Mouse (Mus musculus) forebrain, embryonic 11.5 days (tissue): ENCODE data around the gene Cebpa. TPM values are rescaled to one million over a fixed set of nuclear protein-coding genes. Genes with fewer than 3 reads are reported as not detected.

Source experiments
- ATAC-seq: fragments of 200-750 bp; cut with Nextera tagmentation; replicated peaks from 2 replicates; pipeline ENCODE4 v1.8.0; 2017; ENCODE audit warnings: moderate TSS enrichment; ENCODE audit not compliant: low FRiP score
- DNase-seq: peaks from one replicate; pipeline ENCODE4 v3.0.0-alpha.2; 2017; ENCODE audit warnings: low spot score
- H3K27ac ChIP-seq: fragments of 300-500 bp; sonication (generic); 2 replicates; pipeline ENCODE4 v1.5.1; 2014; ENCODE audit warnings: low read depth, low read length
- H3K27me3 ChIP-seq: fragments of 300-500 bp; sonication (generic); 2 replicates; pipeline ENCODE4 v1.6.1; 2014; ENCODE audit warnings: mild to moderate bottlenecking, low read length, mixed read lengths; ENCODE audit not compliant: control insufficient read depth, insufficient read depth
- H3K36me3 ChIP-seq: fragments of 300-500 bp; sonication (generic); 2 replicates; pipeline ENCODE4 v1.6.1; 2014; ENCODE audit warnings: mild to moderate bottlenecking, low read length, moderate library complexity, mixed read lengths; ENCODE audit not compliant: control insufficient read depth, insufficient read depth
- H3K4me1 ChIP-seq: fragments of 300-500 bp; sonication (generic); replicated peaks from 2 replicates; pipeline ENCODE4 v1.6.1; 2014; ENCODE audit warnings: low read length, mixed read lengths; ENCODE audit not compliant: control insufficient read depth, insufficient read depth
- H3K4me2 ChIP-seq: fragments of 300-500 bp; sonication (generic); 2 replicates; pipeline ENCODE4 v1.6.1; 2014; ENCODE audit warnings: low read depth, mild to moderate bottlenecking, low read length, moderate library complexity, mixed read lengths; ENCODE audit not compliant: severe bottlenecking
- H3K4me3 ChIP-seq: fragments of 300-500 bp; sonication (generic); 2 replicates; pipeline ENCODE4 v1.5.1; 2014; ENCODE audit warnings: low read depth, low read length
- H3K9ac ChIP-seq: fragments of 300-500 bp; sonication (generic); 2 replicates; pipeline ENCODE4 v1.6.1; 2014; ENCODE audit warnings: low read length
- H3K9me3 ChIP-seq: fragments of 300-500 bp; sonication (generic); 2 replicates; pipeline ENCODE4 v1.6.1; 2016; ENCODE audit warnings: low read length, mixed read lengths; ENCODE audit not compliant: control insufficient read depth
- WGBS: fragments of 180-500 bp; shearing (Covaris S2); extraction: QIAGEN DNeasy Blood & Tissue Kit; methylation state at CpG from one replicate; pipeline ENCODE4 v1.1.7; 2014; 5-methylcytosine and 5-hydroxymethylcytosine counted together
- polyA plus RNA-seq: library from polyadenylated mRNA; unstranded; fragments of >200 nt; fragmentation: Nextera tagmentation; extraction: Ambion mirVana; gene quantifications from 2 replicates; pipeline ENCODE4 v1.2.1, GENCODE M21; 2014

The Cebpa gene
- 0.63 and 0.73 TPM in 2 replicates for polyA plus RNA-seq

DNA sequence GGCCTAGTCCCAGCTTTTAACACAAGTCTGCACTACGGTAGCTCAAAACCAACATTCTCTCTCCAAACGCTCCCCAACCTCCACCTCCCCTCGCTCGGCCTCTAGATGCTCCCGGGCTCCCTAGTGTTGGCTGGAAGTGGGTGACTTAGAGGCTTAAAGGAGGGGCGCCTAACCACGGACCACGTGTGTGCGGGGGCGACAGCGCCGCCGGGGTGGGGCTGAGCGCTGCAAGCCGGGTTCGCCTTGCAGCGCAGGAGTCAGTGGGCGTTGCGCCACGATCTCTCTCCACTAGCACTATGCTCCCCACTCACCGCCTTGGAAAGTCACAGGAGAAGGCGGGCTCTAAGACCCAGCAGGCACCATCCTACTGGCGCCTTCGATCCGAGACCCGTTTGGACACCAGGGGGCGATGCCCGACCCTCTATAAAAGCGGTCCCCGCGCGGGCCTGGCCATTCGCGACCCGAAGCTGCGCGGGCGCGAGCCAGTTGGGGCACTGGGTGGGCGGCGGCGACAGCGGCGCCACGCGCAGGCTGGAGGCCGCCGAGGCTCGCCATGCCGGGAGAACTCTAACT is at the start of gene Cebpa:
Gene Cebpa, plus strand, starts transcription at position 453 of the 573 bp plus-strand sequence.
- H3K4me3 ChIP-seq, result peak within 1 kb of the TSS; percentile 45
- under 1% methylated on average over 50 of the region's 50 CpGs for WGBS
- H3K9ac ChIP-seq, result peak within 1 kb of the TSS; percentile 64
- no peak within 1 kb of the TSS for H3K27ac ChIP-seq
- H3K4me2 ChIP-seq, result peak within 1 kb of the TSS; percentile 97
- peak; percentile 87 for ATAC-seq
- H3K27me3 ChIP-seq, result peaks cover 58% of the 10 kb centered on the region
- H3K4me1 ChIP-seq, result peaks cover 18% of the 10 kb centered on the region
- H3K36me3 ChIP-seq, result no peaks in the 10 kb centered on the region
- peak; percentile 96 for DNase-seq
- H3K9me3 ChIP-seq, result no peaks in the 10 kb centered on the region

DNA sequence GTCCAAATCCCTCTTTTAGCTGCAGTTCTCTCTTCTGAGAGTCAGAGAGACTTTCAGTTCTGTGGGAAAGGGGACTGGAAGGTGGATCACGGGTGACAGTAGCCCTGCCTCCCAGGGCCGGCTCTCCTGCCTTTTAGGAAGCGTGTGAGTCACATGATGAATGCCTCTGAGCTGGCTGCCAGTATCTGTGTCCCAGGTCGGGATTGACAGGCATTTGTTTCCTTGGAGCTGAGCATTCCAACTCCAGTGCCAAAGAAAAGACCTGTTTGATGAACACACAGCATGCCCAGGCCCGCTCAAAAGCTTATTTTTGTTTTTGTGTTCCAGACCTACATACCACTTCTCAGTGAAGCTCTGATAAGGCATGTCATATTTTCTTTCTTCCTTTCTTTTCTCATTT is 42.4 kb upstream of the Cebpa start:
- WGBS, result 54% methylated on average over 5 of the region's 5 CpGs
- ATAC-seq, result no peak
- H3K27ac ChIP-seq, result no peak overlapping the region

DNA sequence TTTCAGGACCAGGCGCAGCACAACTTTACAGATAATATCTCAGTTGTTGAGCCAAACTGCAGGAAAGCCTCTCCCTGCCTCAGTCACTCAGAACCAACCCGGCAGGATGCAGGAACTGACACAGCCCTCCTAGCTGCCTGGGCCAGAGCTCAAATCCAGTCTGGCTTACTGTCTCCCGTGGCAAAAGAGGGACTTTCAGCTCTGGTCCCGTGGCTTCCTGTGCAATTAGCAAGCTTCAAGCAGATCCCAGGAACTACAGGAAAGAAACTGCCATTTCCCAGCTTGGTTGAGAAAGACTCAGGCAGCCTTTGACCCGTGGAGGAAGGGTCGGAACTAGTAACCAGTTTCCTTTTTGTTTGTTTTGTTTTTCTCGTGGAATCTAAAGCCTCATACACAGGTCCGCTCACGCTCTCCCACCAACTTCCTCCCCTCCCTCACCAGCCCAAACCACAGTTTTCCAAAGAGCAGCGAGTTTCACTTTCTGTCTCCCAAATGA is 38.2 kb upstream of the Cebpa start:
- Histone ChIP-seq H3K4me3 (no peak overlapping the region), H3K9me3 (no peaks in the 10 kb centered on the region), H3K9ac (no peak overlapping the region), H3K4me1 (no peaks in the 10 kb centered on the region), H3K4me2 (no peak overlapping the region), H3K27me3 (no peaks in the 10 kb centered on the region), H3K27ac (no peak overlapping the region), H3K36me3 (no peaks in the 10 kb centered on the region)
- ATAC-seq, result no peak
- DNase-seq, result no peak
- WGBS, result 51% methylated on average over 10 of the region's 10 CpGs

More for the DNA sequence above, 42.4 kb upstream of the Cebpa start:
- Histone ChIP-seq H3K27me3 (no peaks in the 10 kb centered on the region), H3K9me3 (no peaks in the 10 kb centered on the region), H3K4me2 (no peak overlapping the region), H3K4me3 (no peak overlapping the region), H3K9ac (no peak overlapping the region), H3K4me1 (no peaks in the 10 kb centered on the region), H3K36me3 (no peaks in the 10 kb centered on the region)
- no peak for DNase-seq

DNA sequence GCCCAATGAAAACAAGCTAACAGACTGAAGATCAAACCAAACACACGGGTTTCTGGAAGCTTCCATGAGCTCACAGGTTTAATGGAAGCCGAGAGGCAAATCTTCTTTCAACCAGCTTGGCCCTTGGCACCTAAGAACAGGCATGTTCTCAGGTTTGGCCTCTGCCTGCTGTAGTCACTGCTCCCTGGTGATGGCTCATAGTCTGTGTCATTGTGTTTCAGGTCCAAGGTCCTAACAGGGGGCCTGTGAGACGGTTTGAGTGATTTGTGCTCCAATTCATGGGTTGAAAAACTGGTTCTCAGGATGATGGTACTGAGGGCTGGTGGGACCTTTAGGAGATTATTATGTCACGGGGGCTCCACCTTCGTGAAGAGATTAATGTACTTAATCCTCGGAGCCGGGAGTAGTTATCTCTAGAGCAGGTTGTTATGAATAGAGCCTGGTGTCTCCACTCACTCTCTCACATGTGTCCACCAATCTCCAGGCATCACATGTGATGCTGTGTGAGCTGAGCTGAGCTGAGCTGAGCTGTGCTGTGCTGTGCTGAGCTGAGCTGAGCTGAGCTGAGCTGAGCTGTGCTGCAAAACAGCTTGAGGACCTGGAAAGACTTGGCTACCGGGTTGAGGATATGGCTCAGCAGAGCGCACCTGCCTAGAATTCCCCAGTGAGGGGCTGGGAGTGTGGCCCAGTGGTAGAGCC is 37.5 kb upstream of the Cebpa start:
- no peak overlapping the region for H3K27ac ChIP-seq
- WGBS, result 80% methylated on average over 9 of the region's 9 CpGs
- no peak for ATAC-seq

DNA sequence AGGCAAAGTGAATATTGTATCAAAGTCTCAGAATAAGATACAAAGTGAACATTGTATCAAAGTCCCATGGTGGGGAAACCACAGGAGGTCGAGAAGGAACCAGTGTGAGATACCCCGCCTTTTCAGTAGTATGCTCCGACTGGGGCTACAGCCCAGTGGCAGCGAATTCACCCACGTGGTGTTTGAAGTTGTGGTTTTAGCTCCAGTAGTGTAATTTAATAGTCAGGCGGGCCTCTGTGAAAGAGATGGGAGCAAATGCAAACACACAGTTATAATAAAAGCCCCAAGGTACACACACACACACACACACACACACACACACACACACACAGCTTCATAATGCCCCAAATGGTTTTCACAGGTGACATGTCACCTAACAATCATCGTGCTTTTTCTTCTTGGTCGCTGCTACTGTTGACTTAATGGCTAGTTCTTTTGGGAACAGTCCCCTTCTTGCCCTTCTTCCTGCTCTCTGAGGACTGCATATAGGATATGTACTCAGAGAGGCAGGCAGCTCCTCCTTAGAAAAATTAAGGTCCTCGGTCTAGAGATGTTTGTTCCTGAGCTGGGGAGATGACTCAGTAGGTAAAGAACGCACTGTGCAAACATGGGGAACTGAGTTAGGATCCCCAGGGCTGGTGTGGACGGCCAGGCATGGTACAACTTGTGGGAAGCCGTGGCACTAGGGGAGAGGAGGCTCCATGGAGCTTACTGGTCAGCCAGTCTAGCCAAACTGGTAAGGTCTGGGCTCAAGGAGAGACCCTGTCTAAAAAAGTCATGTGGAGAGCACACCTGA is 34.3 kb upstream of the Cebpa start:
- H3K27ac ChIP-seq, result no peak overlapping the region
- ATAC-seq, result no peak

More for the DNA sequence above, 37.5 kb upstream of the Cebpa start:
- Histone ChIP-seq H3K27me3 (no peaks in the 10 kb centered on the region), H3K9ac (no peak overlapping the region), H3K4me1 (0 out of 2 replicates have a peak, but pooled peaks cover 3% of the 10 kb centered on the region), H3K4me3 (no peak overlapping the region), H3K36me3 (no peaks in the 10 kb centered on the region), H3K9me3 (no peaks in the 10 kb centered on the region), H3K4me2 (no peak overlapping the region)
- no peak for DNase-seq

DNA sequence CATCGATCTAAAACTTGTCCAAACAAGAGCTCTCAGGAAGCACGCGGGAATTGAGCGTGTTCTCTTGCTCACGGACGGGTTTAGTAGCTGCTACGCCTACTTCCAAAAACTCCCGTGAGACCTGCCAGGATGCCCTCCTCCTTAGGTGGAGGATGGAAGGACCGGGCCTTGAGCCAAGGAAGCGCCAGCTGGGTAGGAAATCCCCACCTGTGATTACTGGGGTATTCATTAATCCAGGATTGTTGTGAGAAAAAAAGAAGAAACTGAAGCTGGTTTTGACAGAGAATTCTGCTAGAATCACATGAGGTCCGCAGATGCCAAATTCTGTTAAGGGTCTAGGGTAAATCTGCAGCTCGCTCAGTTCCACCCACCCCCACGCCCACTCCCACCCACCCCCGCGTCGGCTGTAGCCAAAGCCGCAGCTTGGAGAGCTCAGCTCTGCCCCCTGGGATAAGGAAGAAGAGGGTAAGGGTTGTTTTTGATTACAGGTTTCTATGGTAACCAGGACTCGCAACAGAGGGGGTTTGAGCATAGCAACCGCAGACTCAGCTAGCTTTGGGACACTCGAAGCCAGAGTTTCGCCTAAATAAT is 32.7 kb upstream of the Cebpa start:
- H3K9me3 ChIP-seq, result no peaks in the 10 kb centered on the region
- H3K9ac ChIP-seq, result peak overlapping the region; percentile 10; the same call in 1 of the 2 replicates
- H3K4me2 ChIP-seq, result peak overlapping the region; percentile 49
- H3K27ac ChIP-seq, result no peak overlapping the region
- no peaks in the 10 kb centered on the region for H3K36me3 ChIP-seq
- peaks cover 5% of the 10 kb centered on the region; the same call in 1 of the 2 replicates for H3K4me1 ChIP-seq
- ATAC-seq (peak; percentile 60), DNase-seq (peak; percentile 63)
- WGBS, result 3% methylated on average over 21 of the region's 21 CpGs
- peak overlapping the region; percentile 19 for H3K4me3 ChIP-seq
- no peaks in the 10 kb centered on the region for H3K27me3 ChIP-seq

More for the DNA sequence above, 34.3 kb upstream of the Cebpa start:
- peaks cover 5% of the 10 kb centered on the region; the same call in 1 of the 2 replicates for H3K4me1 ChIP-seq
- no peaks in the 10 kb centered on the region for H3K36me3 ChIP-seq
- H3K9ac ChIP-seq, result no peak overlapping the region
- no peak for DNase-seq
- no peaks in the 10 kb centered on the region for H3K9me3 ChIP-seq
- H3K27me3 ChIP-seq, result no peaks in the 10 kb centered on the region
- WGBS, result 84% methylated on average over 12 of the region's 12 CpGs
- H3K4me2 ChIP-seq, result no peak overlapping the region
- no peak overlapping the region for H3K4me3 ChIP-seq

DNA sequence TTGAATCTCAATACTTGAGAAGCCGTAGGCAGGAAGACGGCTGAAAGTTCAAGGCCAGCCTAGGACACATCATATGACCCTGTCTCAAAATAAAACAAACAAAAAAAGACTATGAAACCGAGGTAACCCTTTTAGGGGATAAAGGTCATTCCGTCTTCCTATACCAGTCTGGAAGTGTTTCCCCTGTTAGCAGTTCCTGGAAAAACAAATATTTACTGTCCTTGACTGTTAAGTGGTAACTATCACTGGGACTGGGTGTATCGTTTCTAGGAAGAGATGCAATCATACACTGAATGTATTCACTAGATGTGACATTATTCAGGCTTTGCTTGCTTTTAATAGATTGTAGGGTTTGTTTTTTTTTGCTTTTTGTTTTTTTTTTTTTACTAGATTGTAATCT is 28.5 kb upstream of the Cebpa start:
- 87% methylated on average over 5 of the region's 5 CpGs for WGBS
- H3K9ac ChIP-seq, result no peak overlapping the region
- no peaks in the 10 kb centered on the region for H3K9me3 ChIP-seq
- no peak overlapping the region for H3K4me2 ChIP-seq
- H3K4me1 ChIP-seq, result peaks cover 5% of the 10 kb centered on the region; the same call in 1 of the 2 replicates
- no peaks in the 10 kb centered on the region for H3K27me3 ChIP-seq
- no peak overlapping the region for H3K27ac ChIP-seq
- H3K36me3 ChIP-seq, result no peaks in the 10 kb centered on the region
- H3K4me3 ChIP-seq, result no peak overlapping the region
- DNase-seq (no peak), ATAC-seq (no peak)

DNA sequence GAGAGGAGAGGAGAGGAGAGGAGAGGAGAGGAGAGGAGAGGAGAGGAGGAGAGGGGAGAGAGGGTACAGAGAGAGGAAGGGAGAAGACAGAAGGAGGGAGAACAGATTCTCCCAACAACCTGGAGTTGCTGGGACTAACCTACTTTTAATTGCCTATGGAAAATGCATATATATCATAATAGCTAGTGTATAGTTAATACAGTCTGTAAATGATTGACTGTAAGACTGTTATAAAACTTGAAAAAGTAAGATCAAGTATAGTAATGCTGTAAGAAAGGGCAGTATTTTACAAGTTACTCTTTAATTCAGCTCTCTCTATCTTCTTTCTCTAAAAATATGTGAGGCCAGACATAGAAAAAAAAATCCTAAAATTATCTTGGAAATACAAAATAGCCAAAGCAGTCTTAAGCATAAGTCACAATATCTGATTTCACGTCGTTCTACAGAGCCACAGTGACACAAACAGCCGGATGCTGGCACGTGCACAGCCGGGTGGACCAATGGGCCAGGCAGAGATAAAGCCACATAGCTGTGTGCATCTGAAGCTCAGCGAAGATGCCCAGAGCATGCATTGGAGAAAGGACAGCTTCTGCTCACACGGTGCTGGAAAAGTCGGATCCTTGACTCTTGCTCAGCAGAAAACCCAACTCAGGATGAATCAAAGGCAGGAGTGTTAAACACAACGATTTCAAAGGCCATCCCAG is 24.0 kb upstream of the Cebpa start:
- no peaks in the 10 kb centered on the region for H3K27me3 ChIP-seq
- H3K9ac ChIP-seq, result no peak overlapping the region
- H3K4me3 ChIP-seq, result no peak overlapping the region
- H3K9me3 ChIP-seq, result no peaks in the 10 kb centered on the region
- no peak overlapping the region for H3K4me2 ChIP-seq
- ATAC-seq (no peak), DNase-seq (no peak)
- no peaks in the 10 kb centered on the region for H3K4me1 ChIP-seq
- WGBS, result 86% methylated on average over 9 of the region's 9 CpGs
- H3K36me3 ChIP-seq, result no peaks in the 10 kb centered on the region
- H3K27ac ChIP-seq, result no peak overlapping the region
